Mouse (Mus musculus): Measurements from ENCODE around the gene Itgb1bp2. TPM values are rescaled to one million over a fixed set of nuclear protein-coding genes. Genes with fewer than 3 reads are reported as not detected.

Itgb1bp2 gene
- polyA plus RNA-seq, 1 experiment = 1.2 TPM

Other genes starting within 250 kb of the Itgb1bp2 start
- 18.2 and 19.2 TPM in 2 replicates for gene Snx12, start 226.5 kb upstream of the Itgb1bp2 start, polyA plus RNA-seq (2012; rRNA removed)
- 18.2 and 22.2 TPM in 2 replicates for gene Foxo4, start 194.6 kb upstream of the Itgb1bp2 start, polyA plus RNA-seq (2012; rRNA removed)
- gene Gm614, start 185.1 kb upstream of the Itgb1bp2 start, polyA plus RNA-seq (2012; rRNA removed) = not detected in 2 replicates
- 23.9 and 24.0 TPM in 2 replicates for gene Il2rg, start 180.8 kb upstream of the Itgb1bp2 start, polyA plus RNA-seq (2012; rRNA removed)
- not detected in 2 replicates for gene Gm20489, start 180.1 kb upstream of the Itgb1bp2 start, polyA plus RNA-seq (2012; rRNA removed)
- 56.7 and 77.4 TPM in 2 replicates for gene Med12, start 175.1 kb upstream of the Itgb1bp2 start, polyA plus RNA-seq (2012; rRNA removed)
- 0.10 and 0.26 TPM in 2 replicates for gene Nlgn3, start 149.9 kb upstream of the Itgb1bp2 start, polyA plus RNA-seq (2012; rRNA removed)
- gene Gjb1, start 72.7 kb upstream of the Itgb1bp2 start, polyA plus RNA-seq (2012; rRNA removed) = 88.4 and 102 TPM in 2 replicates
- gene Zmym3, start 28.2 kb upstream of the Itgb1bp2 start, polyA plus RNA-seq (2012; rRNA removed) = 10.2 and 17.0 TPM in 2 replicates
- 89.2 and 104 TPM in 2 replicates for gene Nono, start 19.8 kb upstream of the Itgb1bp2 start, polyA plus RNA-seq (2012; rRNA removed)
- gene Taf1, start 83.6 kb downstream of the Itgb1bp2 start, polyA plus RNA-seq (2012; rRNA removed) = 3.0 and 5.0 TPM in 2 replicates
- gene Ogt, start 191.0 kb downstream of the Itgb1bp2 start, polyA plus RNA-seq (2012; rRNA removed) = 29.8 and 77.5 TPM in 2 replicates

All from large intestine, adult 2 months (tissue).